Mouse (Mus musculus) CD4-positive, CD25-positive, alpha-beta regulatory T cell, adult 9 weeks (primary cell): ENCODE results near the gene Krtap3-2. TPM values are rescaled to one million over a fixed set of nuclear protein-coding genes. Genes with fewer than 3 reads are reported as not detected.

Source experiments
- polyA plus RNA-seq: library from polyadenylated mRNA; unstranded; fragments of 100-300 nt; shearing (Covaris generic); gene quantifications from one replicate; pipeline ENCODE4 v1.2.1, GENCODE M21; 2017

The Krtap3-2 gene
- polyA plus RNA-seq: not detected

GRCm38 (mm10) chr11:99556753-99557152 is at the start of gene Krtap3-2:
Gene Krtap3-2 (minus strand): TSS chr11:99556853.

GRCm38 (mm10) chr11:99603208-99603607 is 46.6 kb upstream of the Krtap3-2 start, which contains the start of gene Gm11938:
Gene Gm11938 (minus strand): TSS chr11:99603308.

GRCm38 (mm10) chr11:99597742-99598141 is 41.1 kb upstream of the Krtap3-2 start, which contains the start of gene Krtap9-3:
Gene Krtap9-3 (minus strand): TSS chr11:99598105.

GRCm38 (mm10) chr11:99590981-99591380 is 34.3 kb upstream of the Krtap3-2 start, which contains the start of gene Krtap1-3:
Gene Krtap1-3 (minus strand): TSS chr11:99591339.

GRCm38 (mm10) chr11:99583245-99583704 is 26.6 kb upstream of the Krtap3-2 start, which contains the start of gene Krtap1-4:
Gene Krtap1-4 (minus strand): TSS chr11:99583654.

GRCm38 (mm10) chr11:99580636-99581035 is 24.0 kb upstream of the Krtap3-2 start, which contains the start of gene Krtap1-5:
Gene Krtap1-5 (minus strand): TSS chr11:99581016.

GRCm38 (mm10) chr11:99566530-99566929 is 9.9 kb upstream of the Krtap3-2 start, which contains the start of gene Krtap3-1:
Gene Krtap3-1 (minus strand): TSS chr11:99566630.

GRCm38 (mm10) chr11:99559366-99559765 is 2.7 kb upstream of the Krtap3-2 start, which contains the start of gene Gm11939:
Gene Gm11939 (minus strand): TSS chr11:99559466.

GRCm38 (mm10) chr11:99550765-99551164 is 5.9 kb downstream of the Krtap3-2 start, which contains the start of gene Krtap3-3:
Gene Krtap3-3 (minus strand): TSS chr11:99550865.

GRCm38 (mm10) chr11:99521288-99521860 is 35.3 kb downstream of the Krtap3-2 start, which contains the start of gene Krt39:
Gene Krt39 (minus strand): TSS chr11:99521338.

Other genes with a start within 250 kb of the Krtap3-2 start
- gene Krt25, start 233.9 kb downstream of the Krtap3-2 start, polyA plus RNA-seq: not detected
- gene Krt26, start 218.9 kb downstream of the Krtap3-2 start, polyA plus RNA-seq: not detected
- not detected for gene Krt27, start 205.7 kb downstream of the Krtap3-2 start, polyA plus RNA-seq
- gene Krt28, start 181.9 kb downstream of the Krtap3-2 start, polyA plus RNA-seq: not detected
- 18.4 TPM for gene Krt10, start 167.5 kb downstream of the Krtap3-2 start, polyA plus RNA-seq
- not detected for gene Krt12, start 134.6 kb downstream of the Krtap3-2 start, polyA plus RNA-seq
- gene Krt20, start 118.7 kb downstream of the Krtap3-2 start, polyA plus RNA-seq: not detected
- not detected for gene Krt23, start 63.7 kb downstream of the Krtap3-2 start, polyA plus RNA-seq
- gene Krt39, start 35.5 kb downstream of the Krtap3-2 start, polyA plus RNA-seq: not detected
- gene Krt40, start 13.7 kb downstream of the Krtap3-2 start, polyA plus RNA-seq: not detected
- gene Krtap3-3, start 6.0 kb downstream of the Krtap3-2 start, polyA plus RNA-seq: not detected
- not detected for gene Gm11939, start 2.6 kb upstream of the Krtap3-2 start, polyA plus RNA-seq
- gene Krtap3-1, start 9.8 kb upstream of the Krtap3-2 start, polyA plus RNA-seq: not detected
- not detected for gene Krtap1-5, start 24.2 kb upstream of the Krtap3-2 start, polyA plus RNA-seq
- not detected for gene Krtap1-4, start 26.8 kb upstream of the Krtap3-2 start, polyA plus RNA-seq
- not detected for gene Krtap1-3, start 34.5 kb upstream of the Krtap3-2 start, polyA plus RNA-seq
- gene Krtap9-3, start 41.3 kb upstream of the Krtap3-2 start, polyA plus RNA-seq: not detected
- gene Gm11938, start 46.5 kb upstream of the Krtap3-2 start, polyA plus RNA-seq: not detected
- not detected for gene Gm11937, start 53.3 kb upstream of the Krtap3-2 start, polyA plus RNA-seq
- not detected for gene Krtap2-4, start 58.0 kb upstream of the Krtap3-2 start, polyA plus RNA-seq
- not detected for gene Gm11562, start 63.6 kb upstream of the Krtap3-2 start, polyA plus RNA-seq
- gene Krtap4-1, start 71.4 kb upstream of the Krtap3-2 start, polyA plus RNA-seq: not detected
- gene Krtap4-2, start 78.2 kb upstream of the Krtap3-2 start, polyA plus RNA-seq: not detected
- gene Krtap4-7, start 87.2 kb upstream of the Krtap3-2 start, polyA plus RNA-seq: not detected
- gene Gm11555, start 93.4 kb upstream of the Krtap3-2 start, polyA plus RNA-seq: not detected
- not detected for gene Gm11563, start 102.1 kb upstream of the Krtap3-2 start, polyA plus RNA-seq
- gene Krtap4-6, start 109.1 kb upstream of the Krtap3-2 start, polyA plus RNA-seq: not detected
- not detected for gene Gm14190, start 133.9 kb upstream of the Krtap3-2 start, polyA plus RNA-seq
- gene Gm14180, start 177.4 kb upstream of the Krtap3-2 start, polyA plus RNA-seq: not detected
- not detected for gene Gm11595, start 216.1 kb upstream of the Krtap3-2 start, polyA plus RNA-seq
- not detected for gene Krtap4-8, start 223.9 kb upstream of the Krtap3-2 start, polyA plus RNA-seq
- not detected for gene Krtap4-9, start 228.3 kb upstream of the Krtap3-2 start, polyA plus RNA-seq
- gene Gm11596, start 236.6 kb upstream of the Krtap3-2 start, polyA plus RNA-seq: not detected
- not detected for gene Gm11569, start 242.1 kb upstream of the Krtap3-2 start, polyA plus RNA-seq
- not detected for gene Gm11554, start 247.6 kb upstream of the Krtap3-2 start, polyA plus RNA-seq